30 mouse cellular contexts compared by ENCODE assay signal in the genomic region with DNA sequence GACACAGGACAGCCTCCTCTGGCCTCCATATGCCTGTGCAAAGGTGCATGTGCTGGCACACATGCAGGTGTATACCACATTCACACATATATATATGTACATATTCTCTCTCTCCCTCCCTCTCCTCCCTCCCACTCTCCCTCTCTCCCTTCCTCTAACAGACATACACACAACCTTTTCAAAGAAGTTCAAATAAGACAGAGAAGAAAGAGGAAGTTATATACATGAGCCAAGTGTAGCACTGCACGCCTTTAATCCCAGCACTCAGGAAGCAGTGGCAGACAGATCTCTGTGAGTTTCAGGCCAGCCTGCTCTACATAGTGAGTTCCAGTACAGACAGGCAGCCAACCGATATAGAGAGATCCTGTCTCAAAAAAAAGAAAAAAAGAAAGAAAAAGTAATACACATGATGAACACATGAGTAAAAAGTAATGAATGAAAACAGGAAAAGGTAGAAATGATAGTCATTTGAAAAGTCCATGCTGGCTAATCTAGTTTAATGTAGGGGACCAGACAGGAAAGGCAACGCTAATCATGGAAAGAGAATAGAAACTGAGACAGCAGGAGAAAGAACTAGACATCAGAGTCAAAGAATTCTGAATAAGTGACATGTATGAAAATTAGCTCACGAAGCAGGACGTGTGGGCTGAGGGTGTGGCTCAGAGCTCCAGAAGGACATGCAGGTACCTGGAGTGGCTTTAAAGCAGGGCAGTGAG. TPM values are rescaled to one million over a fixed set of nuclear protein-coding genes. Genes with fewer than 3 reads are reported as not detected.
DNase-seq lines count a peak whose midpoint lies in the region; ATAC-seq and TF ChIP-seq lines count a peak whose summit lies in the region.
"Had no signal": no experiment of that assay in that cellular context is flagged by ENCODE, and none has a peak within 500 bp of the region (broad histone marks: within the 10 kb centered on the region; RNA-seq: fewer than 3 reads in every experiment).

No protein-coding gene starts in this region.

- TF ChIP-seq EP300 in MEL (IDR thresholded peaks at IDR 0.05; ENCODE audit: low read depth in 1 of 2, low read length in 2 of 2), result peak; percentile 55 to 70

- H3K9me3 ChIP-seq in MEL (replicated peaks; ENCODE audit: insufficient read depth, low read length), result no peaks in the 10 kb centered on the region
- H3K9me3 ChIP-seq: heart, embryonic 10.5 days; heart, embryonic 15.5 days; limb, embryonic 12.5 days; liver, embryonic 15.5 days; midbrain, embryonic 13.5 days; neural tube, embryonic 15.5 days had no signal

- H3K4me3 ChIP-seq in MEL (ENCODE audit: control insufficient read depth in 1 of 2, insufficient read depth in 1 of 2, low read depth in 2 of 2, low read length in 2 of 2), result no peak overlapping the region
- H3K4me3 ChIP-seq: heart, embryonic 10.5 days; heart, embryonic 15.5 days; layer of hippocampus, adult 2 months; left cerebral cortex, adult 2 months; limb, embryonic 12.5 days; liver, embryonic 15.5 days; midbrain, embryonic 13.5 days; neural tube, embryonic 15.5 days had no signal

- peak; percentile 61 to 71; a peak in 3 of 4 replicates for ATAC-seq in hematopoietic stem cell, adult 5-6 weeks (replicated peaks in 1 of 2; ENCODE audit: insufficient read depth in 1 of 2, low FRiP score in 2 of 2, low TSS enrichment in 1 of 2, low read depth in 1 of 2, poor library complexity in 2 of 2, severe bottlenecking in 2 of 2)
- ATAC-seq: activated CD4-positive, CD25-positive, alpha-beta regulatory T cell, adult 4 months; forebrain, embryonic 14.5 days; inflammation-experienced regulatory T-cells, adult 6 months; midbrain, embryonic 13.5 days had no signal

- TF ChIP-seq POLR2A in MEL (IDR thresholded peaks at IDR 0.05; ENCODE audit: control insufficient read depth in 1 of 2, insufficient read depth in 1 of 2, low read depth in 1 of 2, low read length in 2 of 2, poor library complexity in 1 of 2), result no peak

- no peaks in the 10 kb centered on the region for H3K79me2 ChIP-seq in MEL (ENCODE audit: control insufficient read depth, insufficient read depth, low read length, poor library complexity)

- TF ChIP-seq CTCF in MEL (IDR thresholded peaks at IDR 0.05 in 2 of 3, conservative IDR thresholded peaks at IDR 0.05 in 1 of 3; ENCODE audit: control insufficient read depth in 1 of 3, insufficient read depth in 1 of 3, low read depth in 2 of 3, low read length in 3 of 3, poor library complexity in 1 of 3, severe bottlenecking in 1 of 3), result no peak

- no peak for TF ChIP-seq RAD21 in MEL (IDR thresholded peaks at IDR 0.05; ENCODE audit: low read depth, low read length)

- DNase-seq in thymus, postnatal 14 days, result peak; percentile 15
- no peak for DNase-seq in thymus, adult 18-20 months
- DNase-seq in MEL (ENCODE audit: low read depth, low spot score), result peak; percentile 89
- DNase-seq in thymus, postnatal 25 days, result peak; percentile 18
- no peak for DNase-seq in layer of hippocampus, adult 18-20 months (ENCODE audit: low spot score in 2 of 2)
- DNase-seq in right cerebral cortex, postnatal 14 days, result no peak
- DNase-seq in heart, postnatal 10 days, result no peak
- DNase-seq: adrenal gland, adult 8-10 months; cerebellum, adult 9-11 months; gastrocnemius, postnatal 14 days; heart, postnatal 4 days; kidney, adult 11 months; kidney, postnatal 14 days; lung, embryonic 14.5 days; lung, postnatal 14 days; retina, postnatal 1 day had no signal

- intact Hi-C loops in heart, postnatal 10 days (cut with DNase I), result no loop called here

- peak overlapping the region; percentile 54 for H3K27ac ChIP-seq in MEL (ENCODE audit: control insufficient read depth, low read depth, low read length)
- H3K27ac ChIP-seq: heart, embryonic 10.5 days; heart, embryonic 15.5 days; hindbrain, embryonic 14.5 days; layer of hippocampus, adult 2 months; left cerebral cortex, adult 2 months; limb, embryonic 12.5 days; liver, embryonic 15.5 days; midbrain, embryonic 13.5 days; neural tube, embryonic 15.5 days; stomach, postnatal 0 days had no signal

- peaks cover 0 to 20% of the 10 kb centered on the region in 2 experiments; a peak in 2 of 4 replicates for H3K36me3 ChIP-seq in MEL (ENCODE audit: control insufficient read depth in 1 of 2, insufficient read depth in 2 of 2, low read length in 2 of 2)

- H3K4me1 ChIP-seq in MEL (ENCODE audit: control insufficient read depth in 1 of 2, insufficient read depth in 2 of 2, low read length in 2 of 2), result peaks cover 8 to 10% of the 10 kb centered on the region in 2 experiments
- H3K4me1 ChIP-seq: limb, embryonic 12.5 days; liver, embryonic 15.5 days had no signal

- no peak overlapping the region for H3K9ac ChIP-seq in MEL (ENCODE audit: control insufficient read depth, low read depth, low read length, poor library complexity, severe bottlenecking)
- H3K9ac ChIP-seq: heart, embryonic 15.5 days; hindbrain, embryonic 14.5 days; limb, embryonic 12.5 days; liver, embryonic 15.5 days; lung, embryonic 14.5 days; midbrain, embryonic 13.5 days; neural tube, embryonic 15.5 days had no signal

- H3K27me3 ChIP-seq in MEL (ENCODE audit: control insufficient read depth in 1 of 2, insufficient read depth in 2 of 2, low read length in 2 of 2), result no peaks in the 10 kb centered on the region
- H3K27me3 ChIP-seq: heart, embryonic 15.5 days; limb, embryonic 12.5 days; liver, embryonic 15.5 days; midbrain, embryonic 13.5 days; neural tube, embryonic 15.5 days had no signal

TF ChIP-seq in MEL, 35 proteins besides CTCF, POLR2A, EP300 and RAD21:
- TF ChIP-seq CHD1 (IDR thresholded peaks at IDR 0.05; ENCODE audit: low read depth, low read length) (peak; percentile 49; the same call in 1 of the 2 replicates), HCFC1 (IDR thresholded peaks at IDR 0.05; ENCODE audit: low read depth, low read length) (0 out of 2 replicates have a peak, but pooled peaks have one; percentile 25), E2F4 (IDR thresholded peaks at IDR 0.05; ENCODE audit: borderline replicate concordance, low read depth, low read length) (no peak), USF1 (IDR thresholded peaks at IDR 0.05; ENCODE audit: low read depth, low read length) (no peak), TBP (IDR thresholded peaks at IDR 0.05; ENCODE audit: low read depth, low read length) (peak; percentile 98), MYC (IDR thresholded peaks at IDR 0.05; ENCODE audit: low read depth, low read length) (peak; percentile 77; the same call in 1 of the 2 replicates), CHD2 (IDR thresholded peaks at IDR 0.05; ENCODE audit: low read length) (no peak), UBTF (IDR thresholded peaks at IDR 0.05; ENCODE audit: borderline replicate concordance, insufficient read depth, low read depth, low read length) (peak; percentile 99), ETS1 (IDR thresholded peaks at IDR 0.05; ENCODE audit: low read depth, low read length) (0 out of 2 replicates have a peak, but pooled peaks have one; percentile 45), MAZ (IDR thresholded peaks at IDR 0.05; ENCODE audit: low read depth, low read length) (peak; percentile 66; the same call in 1 of the 2 replicates), MAX (IDR thresholded peaks at IDR 0.05; ENCODE audit: low read length) (peak; percentile 44), RCOR1 (IDR thresholded peaks at IDR 0.05; ENCODE audit: low read depth, low read length) (peak; percentile 73), ZNF384 (IDR thresholded peaks at IDR 0.05; ENCODE audit: low read depth, low read length) (peak; percentile 40; the same call in 1 of the 2 replicates), ELF1 (IDR thresholded peaks at IDR 0.05; ENCODE audit: low read depth, low read length) (peak; percentile 57), MAFK (IDR thresholded peaks at IDR 0.05; ENCODE audit: borderline replicate concordance, low read depth, low read length) (no peak), SIN3A (IDR thresholded peaks at IDR 0.05; ENCODE audit: low read length) (peak; percentile 63; the same call in 1 of the 2 replicates), MXI1 (IDR thresholded peaks at IDR 0.05; ENCODE audit: low read depth, low read length) (peak; percentile 56; the same call in 1 of the 2 replicates)

RNA-seq across cellular contexts. Expression of gene Vps53, which starts 26.1 kb away (rescaled TPM):
- 47.2 and 50.4 TPM in 2 replicates for total RNA-seq in MEL (2012; rRNA removed)
- 10 to 100 TPM in 1 of 2 experiments, not detected in 1; 38.4 TPM for polyA plus RNA-seq in MEL (2012; ENCODE audit: insufficient read depth in 1 of 2, insufficient read length in 2 of 2, low read depth in 1 of 2, low replicate concordance in 2 of 2, missing spikeins in 1 of 2)
- total RNA-seq in hematopoietic stem cell, adult 5-6 weeks (2017), result 38.3 and 47.8 TPM in 2 replicates
- 100 to 1,000 TPM; 100 to 106 TPM for total RNA-seq in layer of hippocampus, adult 18-20 months (2021)
- 10 to 100 TPM; 31.0 to 32.7 TPM for total RNA-seq in heart, postnatal 10 days (2021)

RNA-seq across cellular contexts. Expression of gene Fam57a, which starts 26.1 kb away (rescaled TPM):
- total RNA-seq in MEL (2012; rRNA removed), result 6.6 and 8.5 TPM in 2 replicates
- 1 to 10 TPM in 1 of 2 experiments, not detected in 1; 8.8 TPM for polyA plus RNA-seq in MEL (2012; ENCODE audit: insufficient read depth in 1 of 2, insufficient read length in 2 of 2, low read depth in 1 of 2, low replicate concordance in 2 of 2, missing spikeins in 1 of 2)
- total RNA-seq in hematopoietic stem cell, adult 5-6 weeks (2017), result 3.4 and 5.3 TPM in 2 replicates
- 10 to 100 TPM; 16.6 to 18.5 TPM for total RNA-seq in layer of hippocampus, adult 18-20 months (2021)
- 1 to 10 TPM; 8.0 to 8.3 TPM for total RNA-seq in heart, postnatal 10 days (2021)

Comparison
In these comparisons a context has a peak if more than half of its experiments do, and no peak if none do; other contexts are left out.
1. DNase-seq: peak in thymus, postnatal 14 days (single experiment), MEL (single experiment) and thymus, postnatal 25 days (single experiment); none in thymus, adult 18-20 months (0 of 2), layer of hippocampus, adult 18-20 months (0 of 2), right cerebral cortex, postnatal 14 days (single experiment) and heart, postnatal 10 days (0 of 2).